Mouse (Mus musculus): Measurements from ENCODE around the gene Mical1.

DNA sequence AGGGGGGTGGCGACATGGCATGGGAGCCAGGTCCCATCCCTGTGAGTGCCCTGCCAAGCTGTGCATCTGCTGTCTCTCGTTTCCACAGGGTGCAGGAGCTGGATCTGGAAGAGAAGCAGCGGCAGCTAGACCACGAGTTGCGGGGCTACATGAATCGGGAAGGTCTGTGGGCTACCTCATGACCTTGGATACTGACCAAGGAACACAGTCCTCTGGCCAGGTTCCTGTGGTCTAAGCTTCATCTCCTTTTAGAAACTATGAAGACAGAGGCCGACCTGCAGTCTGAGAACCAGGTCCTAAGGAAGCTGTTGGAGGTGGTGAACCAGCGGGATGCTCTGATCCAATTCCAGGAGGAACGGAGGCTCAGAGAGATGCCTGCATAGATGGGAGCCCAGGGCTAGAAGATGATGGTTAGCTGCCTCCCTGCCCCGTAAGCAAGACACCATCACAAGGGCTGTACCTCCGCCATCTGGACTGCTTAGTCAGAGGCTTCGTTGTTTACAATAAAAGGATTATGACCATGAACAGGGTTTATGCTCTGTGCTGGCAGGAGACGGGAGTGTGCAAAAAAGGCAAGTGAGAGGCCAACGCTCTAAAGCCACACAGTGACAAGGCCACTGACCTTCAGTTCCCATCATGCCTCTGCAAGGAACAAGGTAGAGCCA, 10.5 kb downstream of the Mical1 start:
- TF ChIP-seq TAL1 (IDR thresholded peaks at IDR 0.05; ENCODE audit: low read length) = no peak
- no peak for TF ChIP-seq RCOR1 (IDR thresholded peaks at IDR 0.05; ENCODE audit: low read depth, low read length)
- TF ChIP-seq CTCF (IDR thresholded peaks at IDR 0.05 in 2 of 3, conservative IDR thresholded peaks at IDR 0.05 in 1 of 3; ENCODE audit: control insufficient read depth in 1 of 3, insufficient read depth in 1 of 3, low read depth in 2 of 3, low read length in 3 of 3, poor library complexity in 1 of 3, severe bottlenecking in 1 of 3) = no peak
- TF ChIP-seq ETS1 (IDR thresholded peaks at IDR 0.05; ENCODE audit: low read depth, low read length) = no peak
- no peak for TF ChIP-seq MAFK (IDR thresholded peaks at IDR 0.05; ENCODE audit: borderline replicate concordance, low read depth, low read length)
- no peak for TF ChIP-seq MAZ (IDR thresholded peaks at IDR 0.05; ENCODE audit: low read depth, low read length)
- no peak for TF ChIP-seq ZC3H11A (IDR thresholded peaks at IDR 0.05; ENCODE audit: low read depth, low read length)
